Mouse (Mus musculus): ENCODE results near the gene Sun5.

GRCm38 (mm10) chr2:153902726-153903125 is 31.8 kb upstream of the Sun5 start:
- TF ChIP-seq CTCF (IDR thresholded peaks at IDR 0.05; ENCODE audit: extremely low read depth, insufficient read depth, insufficient read length, insufficient replicate concordance) (no peak), POLR2A (IDR thresholded peaks at IDR 0.05; ENCODE audit: low read depth, low read length) (no peak)

All from spleen, adult 2 months (tissue).